Mouse (Mus musculus) frontal cortex, postnatal 36 days (tissue): Measurements from ENCODE around the gene Nfil3.

Experiments
- DNase-seq, 2 experiments: peaks; one replicate each; pipeline ENCODE4 v3.0.0; 2022; ENCODE audit warnings: low spot score in 2 of 2

The Nfil3 gene

GRCm38 (mm10) chr13:52942876-52943388 lies 37.9 kb downstream of the Nfil3 start:
- no peak for DNase-seq

GRCm38 (mm10) chr13:52940956-52941355 lies 39.9 kb downstream of the Nfil3 start:
- no peak for DNase-seq

- DNase-seq, result no peak
Observed at GRCm38 (mm10) chr13:52930582-52930981, 50.3 kb downstream of the Nfil3 start.

- DNase-seq, result peak; percentile 71 to 73
Observed at GRCm38 (mm10) chr13:52929209-52930171, 51.4 kb downstream of the Nfil3 start, which contains the start of gene Auh. TSS of gene Auh (minus strand) at chr13:52929681.

GRCm38 (mm10) chr13:52928392-52928791 lies 52.5 kb downstream of the Nfil3 start:
- DNase-seq, result peak; percentile 30 to 48

- no peak for DNase-seq
Observed at GRCm38 (mm10) chr13:52924457-52924856, 56.4 kb downstream of the Nfil3 start.

GRCm38 (mm10) chr13:52921966-52922365 lies 58.9 kb downstream of the Nfil3 start:
- no peak for DNase-seq

GRCm38 (mm10) chr13:52921065-52921825 lies 59.6 kb downstream of the Nfil3 start:
- DNase-seq, result no peak

GRCm38 (mm10) chr13:52919790-52920352 lies 61.0 kb downstream of the Nfil3 start:
- no peak for DNase-seq

- DNase-seq, result no peak
Observed at GRCm38 (mm10) chr13:52918333-52918732, 62.5 kb downstream of the Nfil3 start.
